Mouse (Mus musculus): ENCODE measurements at regions not wholly inside any gene's neighbourhood (a gene's known extent, or its start where the extent isn't known, plus 50 kb on each side); places are given as distances from the start of the nearest gene placed in this dataset.
"Not testable (repeated sequence)": the region's sequence is repeated elsewhere in the genome, so short reads cannot be mapped to it uniquely, and the experiment has no call there.

DNA sequence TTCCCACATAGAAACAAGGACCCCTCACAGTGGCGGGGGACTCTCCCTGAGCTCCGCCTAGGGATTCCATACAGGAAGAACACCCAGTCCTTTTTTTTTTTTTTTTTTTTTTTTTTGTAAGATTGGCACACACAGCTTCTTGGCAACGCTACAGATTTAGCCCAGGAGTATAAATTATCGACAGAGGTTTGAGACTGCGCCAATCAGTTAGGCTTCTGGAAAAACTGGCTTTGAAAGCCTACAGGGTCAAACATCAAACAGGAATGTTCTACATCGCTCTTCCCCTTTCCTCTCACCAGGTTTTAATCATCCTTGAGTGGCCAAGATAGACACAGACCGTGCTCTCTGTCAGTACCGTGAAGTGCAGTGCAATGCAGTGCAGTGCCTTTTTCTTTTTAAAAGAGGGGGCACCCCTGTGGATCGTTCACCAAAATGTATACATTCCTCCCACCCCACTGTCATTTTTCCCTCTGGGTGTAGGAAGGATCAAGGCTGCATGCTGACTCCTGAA, 115.2 kb downstream of the Pmp22 start:
- H3K27me3 ChIP-seq (replicated peaks), result peaks cover 2% of the 10 kb centered on the region
- TF ChIP-seq FLI1 (IDR thresholded peaks at IDR 0.05; ENCODE audit: low read length) (no peak), GATA1 (IDR thresholded peaks at IDR 0.05; ENCODE audit: borderline replicate concordance, low read length) (no peak)
- no peaks in the 10 kb centered on the region for H3K4me1 ChIP-seq
- peaks cover 30% of the 10 kb centered on the region for H3K9me3 ChIP-seq
- H3K36me3 ChIP-seq (replicated peaks; ENCODE audit: low read length), result no peaks in the 10 kb centered on the region
- no peak overlapping the region for H3K4me3 ChIP-seq (replicated peaks)

DNA sequence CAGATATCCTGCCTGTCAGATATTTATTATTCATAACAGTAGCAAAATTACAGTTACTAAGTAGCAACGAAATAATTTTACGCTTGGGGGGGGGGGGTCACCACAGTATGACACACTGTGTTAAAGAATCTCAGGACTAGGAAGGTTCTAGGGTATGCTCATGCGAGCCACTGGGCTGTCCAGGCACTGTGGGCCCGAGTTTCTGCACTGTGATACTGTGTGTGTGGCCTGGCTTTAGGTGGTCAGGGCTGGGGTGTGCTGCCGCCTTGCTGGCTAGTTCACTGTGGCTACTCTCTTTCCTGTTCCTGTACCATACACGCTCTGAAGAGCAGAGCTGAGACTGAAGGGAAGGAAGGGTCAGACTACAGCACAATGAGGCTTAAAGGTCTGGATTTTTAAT, 116.3 kb downstream of the Pmp22 start:
- Histone ChIP-seq H3K36me3 (replicated peaks; ENCODE audit: low read length) (no peaks in the 10 kb centered on the region), H3K4me3 (replicated peaks) (no peak overlapping the region), H3K4me1 (no peaks in the 10 kb centered on the region), H3K9me3 (peaks cover 28% of the 10 kb centered on the region), H3K27me3 (replicated peaks) (peaks cover 4% of the 10 kb centered on the region)
- no peak for TF ChIP-seq GATA1 (IDR thresholded peaks at IDR 0.05; ENCODE audit: borderline replicate concordance, low read length)
- no peak for TF ChIP-seq FLI1 (IDR thresholded peaks at IDR 0.05; ENCODE audit: low read length)

DNA sequence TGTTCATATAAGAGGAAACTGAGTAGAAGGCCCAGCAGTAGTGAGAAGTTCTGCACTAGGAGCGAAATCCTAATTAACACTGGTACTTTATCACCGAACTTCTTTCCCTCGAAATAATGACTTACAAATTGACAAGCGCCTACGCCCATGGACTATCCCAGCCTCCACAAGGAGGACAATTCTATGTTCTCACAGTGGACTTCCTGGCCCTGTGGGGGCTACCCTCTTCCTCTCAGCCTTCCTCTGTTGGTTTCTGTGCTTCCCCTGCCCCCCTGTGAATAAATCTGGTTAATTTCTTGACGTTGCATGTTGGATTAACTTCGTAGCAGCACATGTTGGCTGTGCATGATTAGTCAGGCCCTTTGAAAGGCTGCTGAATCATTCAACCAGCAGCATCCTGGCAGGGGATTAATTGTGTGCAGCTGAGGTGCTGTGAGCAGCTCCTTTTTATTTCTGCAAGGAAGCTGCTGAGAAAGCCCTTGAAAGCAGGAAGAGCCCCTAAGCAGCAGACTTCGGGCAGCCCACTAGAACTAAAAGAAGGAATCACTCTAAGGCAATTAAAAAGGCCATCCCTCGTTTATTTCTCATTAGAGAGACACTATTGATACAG, 117.4 kb downstream of the Pmp22 start:
- H3K9me3 ChIP-seq, result peaks cover 23% of the 10 kb centered on the region
- TF ChIP-seq FLI1 (IDR thresholded peaks at IDR 0.05; ENCODE audit: low read length), result no peak
- no peak for TF ChIP-seq GATA1 (IDR thresholded peaks at IDR 0.05; ENCODE audit: borderline replicate concordance, low read length)
- H3K27me3 ChIP-seq (replicated peaks), result peaks cover 4% of the 10 kb centered on the region
- no peak overlapping the region for H3K4me3 ChIP-seq (replicated peaks)
- no peaks in the 10 kb centered on the region for H3K36me3 ChIP-seq (replicated peaks; ENCODE audit: low read length)
- no peaks in the 10 kb centered on the region for H3K4me1 ChIP-seq

DNA sequence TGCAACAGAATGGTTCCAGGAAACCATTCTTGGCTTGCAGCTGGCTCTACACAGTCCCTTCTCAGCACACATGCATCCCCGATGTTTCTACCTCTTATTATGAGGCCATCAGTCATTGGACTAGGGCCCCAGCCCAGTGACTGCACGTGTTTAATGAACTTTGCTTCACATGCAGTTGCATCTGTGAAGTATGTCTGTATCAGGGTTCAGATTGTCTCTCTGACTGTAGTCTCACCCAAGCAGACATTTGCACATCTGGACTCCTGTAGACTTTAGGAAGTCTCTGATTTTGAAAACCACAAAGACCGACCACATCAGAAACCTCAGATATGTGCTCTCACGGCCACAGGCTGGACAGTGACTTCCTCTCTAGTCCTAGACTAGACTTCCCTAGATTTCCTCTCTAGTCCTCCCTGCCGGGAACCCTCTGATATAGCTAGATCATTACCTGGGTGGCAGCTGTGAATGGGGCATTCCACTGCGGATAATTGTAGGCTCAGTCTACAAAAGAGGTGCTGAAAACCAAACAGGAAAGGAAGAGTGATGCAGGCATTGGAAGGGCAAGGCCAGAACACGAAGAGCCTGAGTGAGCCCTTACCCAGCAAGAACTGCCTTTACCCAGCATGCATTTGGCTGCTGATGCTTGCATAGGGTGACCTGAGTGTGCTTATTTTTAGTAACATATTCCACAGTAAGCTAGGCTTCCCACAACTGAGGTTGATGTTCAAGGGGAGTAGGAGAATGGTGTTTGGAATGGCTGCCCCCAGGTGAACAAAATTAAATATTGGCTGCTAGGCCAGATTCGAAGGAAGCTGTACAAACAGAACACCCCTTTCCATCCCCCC, 123.5 kb downstream of the Pmp22 start:
- Histone ChIP-seq H3K4me1 (no peaks in the 10 kb centered on the region), H3K9me3 (peaks cover 15% of the 10 kb centered on the region; the same call in 1 of the 2 replicates), H3K36me3 (replicated peaks; ENCODE audit: low read length) (no peaks in the 10 kb centered on the region), H3K27me3 (replicated peaks) (peaks cover 4% of the 10 kb centered on the region), H3K4me3 (replicated peaks) (no peak overlapping the region)
- TF ChIP-seq GATA1 (IDR thresholded peaks at IDR 0.05; ENCODE audit: borderline replicate concordance, low read length), result no peak
- no peak for TF ChIP-seq FLI1 (IDR thresholded peaks at IDR 0.05; ENCODE audit: low read length)

DNA sequence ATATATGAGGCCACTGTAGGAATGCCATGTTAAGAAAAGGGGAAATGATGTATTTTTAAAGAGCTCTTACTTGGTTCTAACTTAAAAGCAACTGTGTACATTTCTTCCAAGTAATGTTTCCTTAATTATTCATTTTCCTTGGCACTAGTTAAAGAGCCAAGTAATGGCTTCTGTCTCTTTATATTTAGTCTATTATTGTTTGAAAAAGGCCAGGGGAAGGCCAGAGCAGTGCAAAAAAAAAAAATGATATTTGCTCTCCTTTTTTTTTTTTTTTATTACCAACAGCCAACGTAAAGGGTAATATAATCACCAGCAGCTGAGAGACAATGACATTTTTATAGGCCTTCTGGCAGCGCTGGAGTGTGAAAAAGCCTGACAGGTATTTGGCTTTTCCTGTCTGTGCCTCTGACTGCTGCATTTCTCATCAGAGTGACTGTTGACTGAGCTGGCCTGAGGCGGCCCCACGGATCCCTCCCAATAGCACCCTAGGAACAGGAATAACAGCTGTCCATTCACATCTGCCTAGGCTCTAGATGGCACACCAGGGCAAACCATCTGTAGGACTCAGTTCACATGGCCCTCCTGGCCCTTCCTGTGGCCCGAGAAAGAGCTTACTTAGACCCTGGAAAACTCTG, 124.3 kb downstream of the Pmp22 start:
- no peak for TF ChIP-seq FLI1 (IDR thresholded peaks at IDR 0.05; ENCODE audit: low read length)
- TF ChIP-seq GATA1 (IDR thresholded peaks at IDR 0.05; ENCODE audit: borderline replicate concordance, low read length), result no peak
- peaks cover 15% of the 10 kb centered on the region; the same call in 1 of the 2 replicates for H3K9me3 ChIP-seq
- peaks cover 4% of the 10 kb centered on the region for H3K27me3 ChIP-seq (replicated peaks)
- no peaks in the 10 kb centered on the region for H3K4me1 ChIP-seq
- H3K4me3 ChIP-seq (replicated peaks), result no peak overlapping the region
- no peaks in the 10 kb centered on the region for H3K36me3 ChIP-seq (replicated peaks; ENCODE audit: low read length)

DNA sequence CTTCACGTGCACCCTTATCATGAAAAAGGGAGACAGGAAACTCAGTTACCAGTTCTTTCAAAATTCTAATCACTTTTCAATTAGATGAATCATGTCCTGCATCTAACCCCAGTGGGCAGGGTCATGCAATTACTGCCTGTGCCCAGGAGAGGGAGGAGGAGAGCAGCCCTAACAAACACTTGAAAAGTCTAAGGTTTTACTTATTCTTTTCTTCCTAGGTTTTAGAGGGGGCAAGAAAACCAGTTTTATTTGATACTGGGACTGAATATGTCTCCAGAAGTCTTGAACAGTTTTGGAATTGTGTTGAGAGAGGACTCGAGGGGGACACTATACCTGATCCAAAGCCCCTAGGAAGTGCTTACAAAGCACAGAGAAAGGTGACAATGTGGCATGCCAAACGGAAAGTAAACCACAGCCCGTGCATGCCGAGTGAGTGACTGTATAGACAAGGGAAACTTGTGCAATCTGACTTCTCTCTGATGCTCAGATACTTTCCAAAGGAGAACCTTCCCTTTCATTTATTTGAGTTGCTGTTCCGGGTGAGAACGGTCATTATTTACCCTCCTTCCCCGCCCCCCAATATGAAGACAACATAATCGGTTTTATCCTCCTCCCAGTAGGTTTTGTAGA, 135.8 kb downstream of the Pmp22 start:
- Histone ChIP-seq H3K36me3 (replicated peaks; ENCODE audit: low read length) (no peaks in the 10 kb centered on the region), H3K9me3 (no peaks in the 10 kb centered on the region), H3K27me3 (replicated peaks) (no peaks in the 10 kb centered on the region), H3K4me3 (replicated peaks) (peak overlapping the region; percentile 60), H3K4me1 (no peaks in the 10 kb centered on the region)
- TF ChIP-seq FLI1 (IDR thresholded peaks at IDR 0.05; ENCODE audit: low read length), result no peak
- TF ChIP-seq GATA1 (IDR thresholded peaks at IDR 0.05; ENCODE audit: borderline replicate concordance, low read length), result no peak

DNA sequence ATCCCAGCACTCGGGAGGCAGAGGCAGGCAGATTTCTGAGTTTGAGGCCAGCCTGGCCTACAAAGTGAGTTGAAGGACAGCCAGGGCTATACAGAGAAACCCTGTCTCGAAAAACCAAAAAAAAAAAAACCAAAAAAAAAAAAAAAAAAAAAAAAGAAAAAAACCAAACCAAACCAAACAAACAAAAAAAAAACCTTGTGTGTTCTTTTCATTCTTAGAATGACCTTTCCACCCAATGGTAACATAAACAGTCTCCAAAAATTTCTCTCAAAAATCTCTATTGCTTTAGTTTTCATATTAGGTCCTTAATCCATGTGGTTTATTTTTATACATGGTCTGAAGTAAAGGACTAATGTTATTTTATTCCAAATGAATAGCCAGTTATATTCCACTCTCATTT, 137.5 kb downstream of the Pmp22 start:
- H3K27me3 ChIP-seq (replicated peaks); H3K36me3 ChIP-seq (replicated peaks; ENCODE audit: low read length); H3K4me1 ChIP-seq; H3K9me3 ChIP-seq; H3K4me3 ChIP-seq (replicated peaks): not testable (repeated sequence)

DNA sequence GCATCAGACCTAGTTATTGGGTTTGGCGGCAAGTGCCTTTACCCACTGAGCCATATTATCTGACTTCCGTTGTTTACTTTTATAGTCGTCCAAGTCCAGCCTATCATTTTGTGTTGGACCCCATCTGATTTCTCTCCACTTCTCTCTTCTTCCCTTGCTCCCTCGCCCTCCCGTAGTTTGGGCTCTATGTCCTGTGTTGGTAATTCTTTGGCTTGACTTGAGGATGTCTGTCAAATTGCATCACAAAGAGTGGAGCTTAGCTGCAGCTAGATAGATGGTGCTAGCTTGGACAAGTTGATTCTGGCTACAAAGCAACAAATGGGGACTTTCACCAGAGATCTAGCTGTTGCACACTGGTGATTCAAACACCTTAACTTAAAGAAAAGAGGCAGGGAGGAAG, 147.9 kb downstream of the Pmp22 start:
- no peaks in the 10 kb centered on the region for H3K36me3 ChIP-seq (replicated peaks; ENCODE audit: low read length)
- no peaks in the 10 kb centered on the region for H3K27me3 ChIP-seq (replicated peaks)
- TF ChIP-seq GATA1 (IDR thresholded peaks at IDR 0.05; ENCODE audit: borderline replicate concordance, low read length) (no peak), FLI1 (IDR thresholded peaks at IDR 0.05; ENCODE audit: low read length) (no peak)
- H3K9me3 ChIP-seq, result peaks cover 6% of the 10 kb centered on the region; the same call in 1 of the 2 replicates
- H3K4me1 ChIP-seq, result no peaks in the 10 kb centered on the region
- no peak overlapping the region for H3K4me3 ChIP-seq (replicated peaks)

DNA sequence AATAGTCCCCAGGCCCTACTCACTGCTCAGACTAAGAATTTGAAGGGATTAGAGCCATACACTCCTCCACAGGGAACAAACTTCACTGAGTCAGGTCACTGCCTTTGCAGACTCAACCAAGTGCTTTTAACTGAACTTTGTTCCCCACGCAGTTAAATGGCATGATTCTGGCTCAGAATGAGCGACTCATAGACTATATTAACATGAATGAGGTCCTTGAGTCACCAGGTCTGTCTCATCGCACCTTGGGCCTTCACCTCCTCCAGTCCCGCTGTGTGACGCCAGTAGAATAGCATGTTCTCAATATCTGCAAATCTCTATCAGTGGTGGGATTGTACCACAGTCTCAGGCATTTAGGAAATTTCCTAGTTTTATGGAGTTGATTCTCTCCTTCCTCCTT, 153.1 kb downstream of the Pmp22 start:
- Histone ChIP-seq H3K27me3 (replicated peaks) (no peaks in the 10 kb centered on the region), H3K9me3 (peaks cover 10% of the 10 kb centered on the region; the same call in 1 of the 2 replicates)

More for the DNA sequence above, 153.1 kb downstream of the Pmp22 start:
- Histone ChIP-seq H3K4me1 (no peaks in the 10 kb centered on the region), H3K36me3 (replicated peaks; ENCODE audit: low read length) (no peaks in the 10 kb centered on the region), H3K4me3 (replicated peaks) (no peak overlapping the region)
- no peak for TF ChIP-seq GATA1 (IDR thresholded peaks at IDR 0.05; ENCODE audit: borderline replicate concordance, low read length)
- no peak for TF ChIP-seq FLI1 (IDR thresholded peaks at IDR 0.05; ENCODE audit: low read length)
